Mouse (Mus musculus) brown adipose tissue, adult 24 weeks (tissue): ENCODE measurements around the gene Zfp965. TPM values are rescaled to one million over a fixed set of nuclear protein-coding genes. Genes with fewer than 3 reads are reported as not detected.
"Not testable (repeated sequence)": the region's sequence is repeated elsewhere in the genome, so short reads cannot be mapped to it uniquely, and the experiment has no call there.

Experiments
- H3K27ac ChIP-seq: fragments of 200-500 bp; replicated peaks from 2 replicates; pipeline ENCODE4 v1.5.1; 2012; ENCODE audit warnings: low read depth, mild to moderate bottlenecking, low read length
- H3K4me1 ChIP-seq: fragments of 200-500 bp; 2 replicates; pipeline ENCODE4 v1.6.1; 2012; ENCODE audit warnings: low read length, mixed read lengths; ENCODE audit not compliant: control insufficient read depth, insufficient read depth, insufficient read length
- H3K4me3 ChIP-seq: fragments of 200-500 bp; 2 replicates; pipeline ENCODE4 v1.5.1; 2012; ENCODE audit warnings: low read depth, mild to moderate bottlenecking, low read length, moderate library complexity; ENCODE audit not compliant: insufficient read depth
- polyA plus RNA-seq: library from polyadenylated mRNA; stranded (reverse); fragments of >200 nt; gene quantifications from 2 replicates; pipeline ENCODE4 v1.2.4, GENCODE M21; 2012; ENCODE audit not compliant: missing spikeins, insufficient read depth, insufficient read length

Gene Zfp965
- 2.9 and 8.4 TPM in 2 replicates for polyA plus RNA-seq

DNA sequence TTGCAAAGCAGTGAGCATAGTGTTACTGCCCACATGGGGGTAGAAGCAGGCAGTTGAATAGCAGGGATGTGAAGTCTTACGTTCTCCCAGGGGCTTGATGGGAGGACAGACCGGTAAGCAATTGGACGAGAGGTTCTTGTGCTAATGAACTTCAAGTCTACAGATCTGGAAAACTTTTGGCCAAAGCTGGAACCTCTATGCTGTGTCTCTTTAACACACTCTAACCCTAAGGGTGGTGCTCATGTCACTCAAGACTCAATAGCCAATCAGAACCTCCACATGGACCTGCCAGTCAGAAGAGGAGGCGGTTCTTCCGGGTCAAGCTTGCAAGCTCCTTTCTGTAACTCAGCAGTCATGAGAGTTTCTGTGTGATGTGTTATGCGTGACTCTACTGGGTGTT lies at the start of gene Zfp965:
Zfp965 (plus strand) TSS at position 301 of the 400 bp plus-strand sequence.
- H3K27ac ChIP-seq, H3K4me1 ChIP-seq, H3K4me3 ChIP-seq: not testable (repeated sequence)

DNA sequence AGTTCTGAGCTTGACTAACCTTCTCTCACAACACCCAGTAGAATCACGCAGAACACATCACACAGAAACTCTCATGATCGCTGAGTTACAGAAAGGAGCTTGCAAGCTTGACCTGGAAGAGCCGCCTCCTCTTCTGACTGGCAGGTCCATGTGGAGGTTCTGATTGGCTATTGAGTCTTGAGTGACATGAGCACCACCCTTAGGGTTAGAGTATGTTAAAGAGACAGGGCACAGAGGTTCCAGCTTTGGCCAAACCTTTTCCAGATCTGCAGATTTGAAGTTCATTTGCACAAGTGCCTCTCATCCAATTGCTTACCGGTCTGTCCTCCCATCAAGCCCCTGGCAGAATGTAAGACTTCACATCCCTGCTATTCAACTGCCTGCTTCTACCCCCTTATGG lies 34.1 kb upstream of the Zfp965 start, which contains the start of gene Gm4724:
Gm4724 (minus strand) TSS at position 101 of the 400 bp plus-strand sequence.
- H3K4me1 ChIP-seq, H3K27ac ChIP-seq, H3K4me3 ChIP-seq: not testable (repeated sequence)

Other genes with a start within 250 kb of the Zfp965 start
- 8.0 and 11.8 TPM in 2 replicates for gene Gm14440, start 194.9 kb upstream of the Zfp965 start, polyA plus RNA-seq
- 29.6 and 34.6 TPM in 2 replicates for gene Gm4631, start 131.8 kb upstream of the Zfp965 start, polyA plus RNA-seq
- gene Zfp968, start 97.5 kb upstream of the Zfp965 start, polyA plus RNA-seq = 2.6 and 3.3 TPM in 2 replicates
- 11.3 TPM in 1 of 2 replicates, not detected in the other for gene Gm4724, start 34.2 kb upstream of the Zfp965 start, polyA plus RNA-seq
- gene Gm11007, start 174.0 kb downstream of the Zfp965 start, polyA plus RNA-seq = not detected in 2 replicates
- gene Zfp969, start 233.7 kb downstream of the Zfp965 start, polyA plus RNA-seq = 6.2 and 16.3 TPM in 2 replicates